Mouse (Mus musculus) hindbrain, embryonic 10.5 days (tissue): Measurements from ENCODE around the gene Stoml1. TPM values are rescaled to one million over a fixed set of nuclear protein-coding genes. Genes with fewer than 3 reads are reported as not detected.

ENCODE experiments used
- DNase-seq: peaks from one replicate; pipeline ENCODE4 v3.0.0-alpha.2; 2017; ENCODE audit warnings: low spot score
- H3K27ac ChIP-seq: fragments of 300-500 bp; sonication (generic); 2 replicates; pipeline ENCODE4 v1.5.1; 2016; ENCODE audit warnings: mild to moderate bottlenecking, moderate library complexity
- H3K27me3 ChIP-seq: fragments of 300-500 bp; sonication (generic); 2 replicates; pipeline ENCODE4 v1.6.1; 2016; ENCODE audit warnings: mild to moderate bottlenecking; ENCODE audit not compliant: poor library complexity, insufficient read depth, severe bottlenecking
- H3K36me3 ChIP-seq: fragments of 300-500 bp; sonication (generic); 2 replicates; pipeline ENCODE4 v1.6.1; 2016; ENCODE audit warnings: mild to moderate bottlenecking, moderate library complexity
- H3K4me1 ChIP-seq: fragments of 300-500 bp; sonication (generic); replicated peaks from 2 replicates; pipeline ENCODE4 v1.6.1; 2016; ENCODE audit warnings: mild to moderate bottlenecking
- H3K4me3 ChIP-seq: fragments of 300-500 bp; sonication (generic); 2 replicates; pipeline ENCODE4 v1.5.1; 2016; ENCODE audit warnings: mild to moderate bottlenecking, moderate library complexity
- H3K9me3 ChIP-seq: fragments of 300-500 bp; sonication (generic); 2 replicates; pipeline ENCODE4 v1.6.1; 2016; ENCODE audit warnings: mild to moderate bottlenecking, moderate library complexity
- WGBS: fragments of 180-500 bp; shearing (Covaris S2); methylation state at CpG from one replicate; pipeline ENCODE4 v1.1.7; 2016; 5-methylcytosine and 5-hydroxymethylcytosine counted together
- polyA plus RNA-seq: library from polyadenylated mRNA; unstranded; fragments of >200 nt; fragmentation: Nextera tagmentation; extraction: Ambion mirVana; gene quantifications from 2 replicates; pipeline ENCODE4 v1.2.1, GENCODE M21; 2016

The Stoml1 gene
- polyA plus RNA-seq, 1 experiment from 2014 or later = 39.8 TPM

- no peaks in the 10 kb centered on the region for H3K9me3 ChIP-seq
- H3K36me3 ChIP-seq = no peaks in the 10 kb centered on the region
- WGBS = 63% methylated on average over 2 of the region's 2 CpGs
- H3K27ac ChIP-seq = no peak overlapping the region
- no peaks in the 10 kb centered on the region for H3K27me3 ChIP-seq
- no peak for DNase-seq
- peaks cover 56% of the 10 kb centered on the region for H3K4me1 ChIP-seq
- no peak overlapping the region for H3K4me3 ChIP-seq
Measured at GRCm38 (mm10) chr9:58299356-58299799, 46.4 kb downstream of the Stoml1 start.

DNA sequence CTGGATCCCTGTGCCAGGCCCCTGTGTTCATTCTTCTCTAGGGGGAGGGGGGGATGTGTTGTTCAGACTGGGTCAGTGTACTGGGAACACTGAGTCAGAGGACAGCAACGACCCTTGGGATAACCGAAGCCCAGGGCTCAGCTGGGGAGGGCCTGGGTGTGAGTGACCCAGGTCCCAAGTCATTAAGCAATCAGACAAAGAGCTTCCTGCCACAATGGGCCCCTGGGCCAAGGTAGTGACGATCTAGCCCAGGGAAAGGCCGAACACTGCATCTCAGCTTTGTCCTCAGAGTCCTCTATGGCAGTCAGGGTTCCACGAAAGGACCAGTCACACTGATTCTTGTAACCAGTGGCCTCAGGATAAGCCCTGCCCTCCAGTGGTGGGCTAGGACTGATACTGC lies 50.2 kb downstream of the Stoml1 start:
- no peak overlapping the region for H3K4me3 ChIP-seq
- WGBS = 62% methylated on average over 5 of the region's 5 CpGs
- peaks cover 58% of the 10 kb centered on the region for H3K4me1 ChIP-seq
- H3K36me3 ChIP-seq = no peaks in the 10 kb centered on the region
- H3K27ac ChIP-seq = peak overlapping the region; percentile 16; the same call in 1 of the 2 replicates
- no peaks in the 10 kb centered on the region for H3K9me3 ChIP-seq
- no peaks in the 10 kb centered on the region; the same call in 1 of the 2 replicates for H3K27me3 ChIP-seq
- no peak for DNase-seq

- Histone ChIP-seq H3K27ac (peak overlapping the region; percentile 16), H3K36me3 (no peaks in the 10 kb centered on the region), H3K4me1 (peaks cover 62% of the 10 kb centered on the region), H3K27me3 (no peaks in the 10 kb centered on the region; the same call in 1 of the 2 replicates), H3K4me3 (no peak overlapping the region), H3K9me3 (no peaks in the 10 kb centered on the region)
- DNase-seq = no peak
- 68% methylated on average over 8 of the region's 8 CpGs for WGBS
Measured at GRCm38 (mm10) chr9:58303599-58304271, 50.8 kb downstream of the Stoml1 start.

GRCm38 (mm10) chr9:58305686-58306085 lies 52.7 kb downstream of the Stoml1 start:
- Histone ChIP-seq H3K4me3 (no peak overlapping the region), H3K9me3 (no peaks in the 10 kb centered on the region), H3K36me3 (no peaks in the 10 kb centered on the region), H3K27ac (peak overlapping the region; percentile 62), H3K4me1 (peaks cover 64% of the 10 kb centered on the region), H3K27me3 (peaks cover 14% of the 10 kb centered on the region)
- WGBS = 21% methylated on average over 6 of the region's 6 CpGs
- peak; percentile 42 for DNase-seq

- Histone ChIP-seq H3K9me3 (no peaks in the 10 kb centered on the region), H3K27me3 (peaks cover 41% of the 10 kb centered on the region), H3K4me3 (no peak overlapping the region), H3K4me1 (peaks cover 75% of the 10 kb centered on the region), H3K27ac (peak overlapping the region; percentile 74), H3K36me3 (no peaks in the 10 kb centered on the region)
- DNase-seq = no peak
- WGBS = 32% methylated on average over 6 of the region's 6 CpGs
Measured at GRCm38 (mm10) chr9:58308395-58308794, 55.4 kb downstream of the Stoml1 start.

DNA sequence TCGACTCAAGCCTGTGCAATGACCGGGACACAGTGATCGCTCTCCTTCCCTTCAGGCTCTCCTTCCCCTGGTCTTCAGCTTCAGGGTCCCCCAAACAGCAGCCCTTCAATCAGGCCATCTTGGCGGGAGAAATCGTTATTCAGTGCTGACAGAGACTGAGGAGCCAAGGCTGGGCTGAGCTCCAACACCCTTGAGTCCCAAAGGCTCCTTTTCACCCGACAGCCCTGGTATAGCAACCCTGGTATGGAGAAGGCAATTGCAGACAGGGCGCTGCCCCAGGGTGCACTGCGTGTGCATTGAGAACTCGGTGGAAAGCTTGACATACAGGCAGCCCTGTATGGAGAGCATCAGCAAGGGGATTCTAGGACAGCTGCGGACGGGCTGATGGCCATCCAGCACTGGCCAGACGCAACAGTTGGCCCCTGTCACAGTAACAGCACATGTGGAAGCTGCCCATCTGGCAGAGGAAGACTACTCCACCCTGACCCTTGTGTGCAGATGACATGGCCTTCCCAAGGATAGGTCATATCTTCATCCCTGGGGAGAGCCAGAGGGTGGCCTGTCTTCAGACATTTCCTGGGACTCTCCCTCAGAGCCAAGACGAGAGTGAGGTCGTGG lies 57.2 kb downstream of the Stoml1 start:
- no peak overlapping the region for H3K27ac ChIP-seq
- DNase-seq = no peak
- WGBS = 81% methylated on average over 14 of the region's 14 CpGs
- peaks cover 77% of the 10 kb centered on the region for H3K4me1 ChIP-seq
- peaks cover 50% of the 10 kb centered on the region for H3K27me3 ChIP-seq
- H3K4me3 ChIP-seq = no peak overlapping the region
- no peaks in the 10 kb centered on the region for H3K36me3 ChIP-seq
- H3K9me3 ChIP-seq = no peaks in the 10 kb centered on the region

DNA sequence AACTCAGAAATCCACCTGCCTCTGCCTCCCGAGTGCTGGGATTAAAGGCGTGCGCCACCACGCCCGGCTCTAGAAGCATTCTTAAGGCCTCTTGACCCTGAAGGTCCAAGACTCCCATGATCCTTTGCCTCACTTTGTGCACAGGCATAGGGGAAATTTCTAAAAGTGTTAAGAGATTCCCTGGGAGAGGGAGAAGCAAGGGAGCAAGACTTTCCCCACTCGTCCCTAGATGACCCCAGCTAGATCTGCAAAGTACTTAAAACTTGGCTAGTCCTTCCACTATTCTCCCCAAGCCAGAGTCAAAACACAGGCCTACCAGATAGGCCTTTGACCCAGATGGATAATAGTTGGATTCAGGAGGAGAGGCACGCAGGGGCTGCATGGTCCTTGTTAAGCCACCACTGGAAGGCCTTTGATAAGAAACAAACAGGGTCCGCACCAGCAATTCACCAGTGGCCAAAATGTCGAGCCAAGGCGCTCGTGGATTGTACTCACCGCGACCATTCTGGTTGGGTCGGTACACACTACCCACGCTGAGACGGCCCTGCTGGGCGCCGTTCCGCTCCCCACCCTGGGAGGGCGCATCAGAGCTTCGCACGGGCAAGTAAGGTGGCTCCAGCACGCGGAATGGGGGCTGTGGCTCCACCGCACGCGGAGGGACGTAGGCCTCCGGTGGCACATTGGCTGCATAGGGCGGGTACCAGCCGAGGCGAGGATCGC lies 58.4 kb downstream of the Stoml1 start:
- Histone ChIP-seq H3K4me3 (peak overlapping the region; percentile 55), H3K27me3 (peaks cover 50% of the 10 kb centered on the region), H3K36me3 (no peaks in the 10 kb centered on the region), H3K4me1 (peaks cover 76% of the 10 kb centered on the region), H3K27ac (peak overlapping the region; percentile 87; the same call in 1 of the 2 replicates), H3K9me3 (no peaks in the 10 kb centered on the region)
- 55% methylated on average over 33 of the region's 33 CpGs for WGBS
- DNase-seq = no peak

Other genes starting within 250 kb of the Stoml1 start
- gene Cyp11a1, start 246.8 kb upstream of the Stoml1 start, polyA plus RNA-seq = not detected in 2 replicates
- 11.2 and 15.8 TPM in 2 replicates for gene Stra6, start 189.4 kb upstream of the Stoml1 start, polyA plus RNA-seq
- 0.90 and 0.99 TPM in 2 replicates for gene Ccdc33, start 134.3 kb upstream of the Stoml1 start, polyA plus RNA-seq
- gene Islr, start 48.9 kb upstream of the Stoml1 start, polyA plus RNA-seq = 9.9 and 14.0 TPM in 2 replicates
- gene Islr2, start 48.8 kb upstream of the Stoml1 start, polyA plus RNA-seq = 1.5 and 6.6 TPM in 2 replicates
- gene Pml, start 3.4 kb upstream of the Stoml1 start, polyA plus RNA-seq = 9.5 and 13.5 TPM in 2 replicates
- gene Loxl1, start 60.0 kb downstream of the Stoml1 start, polyA plus RNA-seq = 9.9 and 14.5 TPM in 2 replicates
- gene Tbc1d21, start 117.3 kb downstream of the Stoml1 start, polyA plus RNA-seq = not detected in 2 replicates
- 1.1 and 2.1 TPM in 2 replicates for gene Insyn1, start 235.4 kb downstream of the Stoml1 start, polyA plus RNA-seq